Mouse (Mus musculus) cerebellum, adult 2 months (tissue): ENCODE data around the gene Rapgef2. TPM values are rescaled to one million over a fixed set of nuclear protein-coding genes. Genes with fewer than 3 reads are reported as not detected.

Experiments used
- DNase-seq, 2 experiments: peaks; one replicate each; pipeline ENCODE4 v3.0.0; 2021
- H3K27ac ChIP-seq: fragments of 200-500 bp; 2 replicates; pipeline ENCODE4 v1.5.1; 2012; ENCODE audit warnings: low read length, control low read depth, inconsistent platforms; ENCODE audit not compliant: insufficient read depth
- H3K27me3 ChIP-seq: fragments of 200-500 bp; 2 replicates; pipeline ENCODE4 v1.6.1; 2012; ENCODE audit warnings: inconsistent platforms, mild to moderate bottlenecking, low read length, moderate library complexity; ENCODE audit not compliant: control insufficient read depth, insufficient read depth
- H3K4me1 ChIP-seq: fragments of 200-500 bp; 2 replicates; pipeline ENCODE4 v1.6.1; 2011; ENCODE audit warnings: low read length; ENCODE audit not compliant: control insufficient read depth, insufficient read depth
- H3K4me3 ChIP-seq: fragments of 200-500 bp; replicated peaks from 2 replicates; pipeline ENCODE3; 2011; ENCODE audit warnings: mild to moderate bottlenecking, low read depth, low read length, control low read depth; ENCODE audit not compliant: insufficient read depth
- CTCF ChIP-seq: fragments of 200-500 bp; IDR thresholded peaks from 2 replicates; pipeline ENCODE4 v1.5.1; 2011; ENCODE audit warnings: low read depth, mild to moderate bottlenecking, control low read depth, low read length, moderate library complexity, borderline replicate concordance; ENCODE audit not compliant: insufficient read depth
- POLR2A ChIP-seq: fragments of 200-500 bp; IDR thresholded peaks from 2 replicates; pipeline ENCODE4 v1.6.1; 2011; ENCODE audit warnings: low read length, control low read depth, borderline replicate concordance; ENCODE audit not compliant: insufficient read depth
- WGBS: fragments of 180-500 bp; shearing (Covaris S2); methylation state at CpG from one replicate; pipeline ENCODE4 v1.1.7; 2018; 5-methylcytosine and 5-hydroxymethylcytosine counted together
- polyA plus RNA-seq: library from polyadenylated mRNA; depleted of rRNA; stranded (reverse); fragments of >200 nt; gene quantifications from 2 replicates; pipeline ENCODE4 v1.2.3, GENCODE M21; 2012

The Rapgef2 gene
- polyA plus RNA-seq, 1 experiment = 30.5 TPM

DNA sequence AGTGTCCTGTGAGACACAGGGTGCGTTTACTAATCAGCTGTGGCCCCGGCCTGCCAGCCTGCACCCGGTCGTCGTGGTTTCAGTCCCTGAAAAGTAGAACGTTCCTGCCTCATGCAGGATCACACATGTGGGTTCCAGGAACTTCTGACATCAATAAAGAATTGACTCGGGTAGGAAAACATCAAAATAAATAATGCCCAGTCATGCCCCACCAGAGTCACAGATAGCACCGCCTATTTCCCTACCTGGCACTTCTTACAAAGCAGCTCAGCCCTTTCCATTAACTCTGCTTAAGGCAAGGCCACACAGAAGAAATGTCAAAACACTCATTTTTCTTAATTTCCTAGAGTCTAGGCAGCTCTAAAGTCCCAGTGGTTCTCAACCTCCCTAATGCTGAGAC lies 44.0 kb downstream of the Rapgef2 start:
- Histone ChIP-seq H3K27ac (no peak overlapping the region), H3K4me3 (no peak overlapping the region), H3K4me1 (peaks cover 5% of the 10 kb centered on the region), H3K27me3 (no peaks in the 10 kb centered on the region)
- DNase-seq = no peak
- TF ChIP-seq CTCF = no peak
- no peak for TF ChIP-seq POLR2A
- WGBS = 61% methylated on average over 8 of the region's 8 CpGs

DNA sequence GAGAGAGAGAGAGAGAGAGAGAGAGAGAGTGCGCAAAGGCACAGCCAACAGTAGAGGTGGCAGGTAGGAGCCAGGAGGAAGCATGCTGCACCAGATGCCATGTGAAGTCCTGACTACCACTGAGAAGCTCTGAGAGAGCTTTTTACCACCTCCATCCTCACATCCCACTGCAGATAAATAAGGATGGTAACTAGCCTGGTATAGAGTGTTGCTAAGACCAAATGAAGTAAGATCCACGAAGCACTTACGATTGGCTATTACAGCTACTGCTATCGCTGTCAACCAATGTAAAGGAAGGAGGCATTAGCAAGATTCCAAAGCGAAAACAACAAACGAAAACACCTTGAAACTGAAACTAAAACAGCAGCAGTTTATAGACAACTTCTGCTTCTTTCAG lies 47.3 kb downstream of the Rapgef2 start:
- H3K27me3 ChIP-seq = no peaks in the 10 kb centered on the region

DNA sequence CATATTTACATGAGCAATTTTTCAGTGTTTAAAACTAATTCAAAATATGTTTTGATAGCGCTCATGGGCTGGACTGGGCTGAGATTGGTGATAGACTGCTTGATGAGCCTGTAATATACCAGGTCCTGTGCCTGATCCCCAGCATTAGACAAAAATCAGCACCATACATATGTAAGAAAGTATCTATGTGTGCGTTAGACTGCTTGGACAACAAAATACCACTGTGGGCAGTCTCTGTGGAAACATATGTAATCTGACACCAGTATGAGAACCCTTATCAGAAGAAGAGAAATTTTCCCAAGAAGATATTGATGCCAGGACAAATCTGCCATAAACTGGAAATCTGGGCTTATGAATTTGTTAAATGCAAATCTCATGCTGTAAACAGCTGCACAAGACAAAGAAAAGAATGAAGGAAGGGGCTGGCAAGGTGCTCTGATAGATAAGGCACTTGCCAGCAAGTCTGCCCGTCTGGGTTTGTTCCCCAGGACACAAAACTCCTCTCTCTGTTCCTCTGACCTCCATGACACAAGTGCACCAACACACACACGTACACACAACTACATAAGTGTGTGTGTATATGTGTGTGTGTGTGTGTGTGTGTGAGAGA lies 47.8 kb downstream of the Rapgef2 start:
- TF ChIP-seq CTCF (no peak), POLR2A (no peak)
- no peak overlapping the region for H3K27ac ChIP-seq
- whole genome bisulfite sequencing = 75% methylated on average over 4 of the region's 4 CpGs

More for the DNA sequence above, 47.3 kb downstream of the Rapgef2 start:
- Histone ChIP-seq H3K4me1 (peaks cover 5% of the 10 kb centered on the region), H3K4me3 (no peak overlapping the region), H3K27ac (no peak overlapping the region)
- WGBS = 79% methylated on average over 6 of the region's 6 CpGs
- DNase-seq = no peak
- TF ChIP-seq POLR2A (no peak), CTCF (no peak)

DNA sequence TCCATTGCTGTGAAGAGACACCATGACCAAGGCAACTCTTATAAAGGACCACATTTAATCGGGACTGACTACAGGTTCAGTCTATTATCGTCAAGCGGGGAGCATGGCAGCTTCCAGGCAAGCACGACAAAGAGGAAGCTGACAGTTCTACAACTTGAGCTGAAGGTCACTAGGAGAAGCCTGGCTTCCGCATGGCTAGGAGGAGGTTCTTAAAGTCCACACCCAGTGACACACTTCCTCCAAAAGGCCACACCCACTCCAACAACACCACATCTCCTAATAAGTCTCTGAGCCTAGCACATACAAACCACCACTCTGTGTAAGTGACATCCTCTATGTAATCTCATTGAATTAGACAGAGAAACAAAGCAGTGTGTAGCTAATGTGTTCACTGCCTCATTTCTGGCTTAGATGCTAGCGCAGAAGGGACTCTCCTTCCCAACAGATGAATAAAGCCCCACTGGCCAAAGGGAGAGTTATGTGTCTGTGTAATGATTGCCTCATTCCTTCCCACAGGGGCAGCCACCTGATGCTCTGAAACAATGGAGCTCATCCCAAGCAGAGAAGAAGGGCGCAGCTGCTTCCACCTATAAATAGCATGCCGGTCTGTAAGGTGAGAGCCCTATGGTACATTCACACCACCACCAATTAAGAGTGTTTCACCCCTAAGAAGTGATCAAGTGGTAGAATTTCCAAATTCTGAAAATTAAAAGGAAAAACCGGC lies 48.5 kb downstream of the Rapgef2 start:
- Histone ChIP-seq H3K27me3 (no peaks in the 10 kb centered on the region), H3K4me1 (peaks cover 8% of the 10 kb centered on the region), H3K4me3 (no peak overlapping the region), H3K27ac (no peak overlapping the region)
- DNase-seq = no peak
- TF ChIP-seq POLR2A = no peak
- no peak for TF ChIP-seq CTCF
- 79% methylated on average over 9 of the region's 9 CpGs for WGBS

More for the DNA sequence above, 47.8 kb downstream of the Rapgef2 start:
- DNase-seq = no peak
- H3K4me3 ChIP-seq = no peak overlapping the region
- peaks cover 8% of the 10 kb centered on the region for H3K4me1 ChIP-seq
- no peaks in the 10 kb centered on the region for H3K27me3 ChIP-seq

DNA sequence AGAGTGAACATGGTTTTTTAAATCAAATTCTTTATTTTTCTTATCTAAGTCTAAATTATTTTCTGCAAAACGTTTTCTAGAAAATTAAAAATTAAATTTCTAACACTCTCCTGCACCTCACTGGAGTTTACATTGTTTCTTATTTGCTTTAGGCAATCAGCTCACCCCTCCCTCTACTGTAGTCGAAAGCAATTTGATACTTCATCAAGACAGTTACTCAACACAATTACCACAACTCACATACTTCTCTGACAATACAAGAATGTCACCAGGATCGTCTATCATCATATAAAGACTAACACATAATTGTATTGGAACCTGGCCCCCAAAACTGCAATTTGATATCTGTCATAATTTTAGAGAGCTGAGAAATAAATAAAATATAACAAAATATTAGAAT lies 51.8 kb downstream of the Rapgef2 start:
- peaks cover 11% of the 10 kb centered on the region for H3K4me1 ChIP-seq
- TF ChIP-seq POLR2A = no peak
- TF ChIP-seq CTCF = no peak
- H3K27ac ChIP-seq = no peak overlapping the region
- no peak for DNase-seq
- no peaks in the 10 kb centered on the region for H3K27me3 ChIP-seq
- WGBS = 72% methylated on average over 3 of the region's 3 CpGs
- H3K4me3 ChIP-seq = no peak overlapping the region

DNA sequence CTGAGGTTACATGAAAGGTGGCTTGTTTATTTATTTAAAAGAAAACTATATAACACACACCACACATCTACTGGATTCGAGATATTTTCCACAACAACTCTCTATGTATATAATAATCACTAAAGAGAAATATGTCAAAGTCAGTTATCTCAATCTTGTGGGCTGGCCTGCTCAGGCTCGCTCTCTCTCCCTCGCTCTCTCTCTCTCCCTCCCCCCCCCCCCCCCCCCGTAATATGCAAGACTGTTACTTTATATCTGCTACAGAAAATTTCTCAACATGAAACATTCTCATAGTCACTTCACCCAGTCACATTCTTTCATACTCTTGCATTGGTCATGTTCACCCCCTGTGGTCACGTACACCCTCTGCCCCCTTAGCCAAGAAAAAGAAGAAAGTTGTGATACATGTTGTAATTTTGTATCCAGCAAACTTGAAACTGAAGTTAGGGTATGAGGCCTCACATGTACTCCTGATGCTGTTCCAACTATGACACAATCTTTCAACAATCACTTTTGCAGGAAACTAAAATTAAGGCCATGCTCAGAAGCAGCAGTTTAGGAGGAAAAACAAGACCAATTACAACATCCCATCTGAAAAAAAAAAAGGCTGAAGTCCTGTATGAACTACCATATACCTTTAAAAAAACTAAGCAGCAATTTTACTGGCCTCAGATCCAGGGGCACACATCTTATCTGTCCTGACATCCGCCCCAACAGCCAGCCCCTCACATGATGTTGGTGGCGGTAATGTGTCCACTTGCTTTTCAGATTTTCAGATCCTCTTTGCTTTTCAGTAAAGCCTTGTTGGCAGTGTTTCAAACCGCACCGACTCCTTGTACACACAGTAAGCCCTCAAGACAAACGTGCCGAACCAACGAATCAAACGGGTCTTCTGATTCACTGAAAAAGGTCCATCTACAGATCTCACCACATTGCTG lies 52.6 kb downstream of the Rapgef2 start:
- Histone ChIP-seq H3K4me1 (peaks cover 6% of the 10 kb centered on the region), H3K4me3 (no peak overlapping the region), H3K27me3 (no peaks in the 10 kb centered on the region), H3K27ac (no peak overlapping the region)
- TF ChIP-seq POLR2A (no peak), CTCF (no peak)
- DNase-seq = no peak
- 70% methylated on average over 13 of the region's 13 CpGs for WGBS

GRCm38 (mm10) chr3:79230718-79231117 lies 55.6 kb downstream of the Rapgef2 start:
- Histone ChIP-seq H3K27me3 (no peaks in the 10 kb centered on the region), H3K4me1 (peaks cover 6% of the 10 kb centered on the region), H3K4me3 (no peak overlapping the region), H3K27ac (no peak overlapping the region)
- DNase-seq = no peak
- TF ChIP-seq POLR2A (no peak), CTCF (no peak)
- 99% methylated on average over 4 of the region's 4 CpGs for WGBS

- no peaks in the 10 kb centered on the region for H3K27me3 ChIP-seq
- TF ChIP-seq POLR2A = no peak
- no peak for TF ChIP-seq CTCF
- 70% methylated on average over 6 of the region's 6 CpGs for WGBS
- DNase-seq = no peak
- H3K27ac ChIP-seq = no peak overlapping the region
- no peak overlapping the region for H3K4me3 ChIP-seq
- peaks cover 6% of the 10 kb centered on the region for H3K4me1 ChIP-seq
Measured at GRCm38 (mm10) chr3:79229546-79229945, 56.8 kb downstream of the Rapgef2 start.
